Mouse (Mus musculus) E14TG2a.4 (cell line): ENCODE measurements around the gene Mbd3l2.

Experiments
- CTCF ChIP-seq: conservative IDR thresholded peaks from 2 replicates; pipeline ENCODE4 v1.5.1; 2014; ENCODE audit warnings: low read length
- POU5F1 ChIP-seq: IDR thresholded peaks from 2 replicates; pipeline ENCODE4 v1.6.1; 2014; ENCODE audit warnings: low read length, borderline replicate concordance

DNA sequence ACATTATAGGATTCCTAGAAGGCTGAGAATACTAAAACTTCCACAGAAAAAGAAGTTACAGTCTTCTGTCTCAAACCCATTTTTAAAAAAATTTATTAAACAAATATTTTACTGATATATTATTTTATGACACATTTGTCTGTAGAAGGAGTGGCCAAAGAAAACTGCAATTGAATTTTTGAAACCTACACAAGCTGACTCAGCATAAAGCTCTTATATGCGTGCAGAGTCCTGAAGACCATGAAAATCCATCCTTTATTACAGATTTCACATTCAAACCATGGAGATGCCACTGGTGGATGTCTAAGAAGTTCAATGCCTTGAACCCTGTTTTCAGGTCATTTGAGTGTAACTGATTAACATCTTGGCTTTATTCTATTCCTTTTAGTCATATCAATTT is 30.8 kb upstream of the Mbd3l2 start:
- no peak for TF ChIP-seq CTCF
- no peak for TF ChIP-seq POU5F1
